ENCODE assay signal across 8 mouse cellular contexts in the genomic region with DNA sequence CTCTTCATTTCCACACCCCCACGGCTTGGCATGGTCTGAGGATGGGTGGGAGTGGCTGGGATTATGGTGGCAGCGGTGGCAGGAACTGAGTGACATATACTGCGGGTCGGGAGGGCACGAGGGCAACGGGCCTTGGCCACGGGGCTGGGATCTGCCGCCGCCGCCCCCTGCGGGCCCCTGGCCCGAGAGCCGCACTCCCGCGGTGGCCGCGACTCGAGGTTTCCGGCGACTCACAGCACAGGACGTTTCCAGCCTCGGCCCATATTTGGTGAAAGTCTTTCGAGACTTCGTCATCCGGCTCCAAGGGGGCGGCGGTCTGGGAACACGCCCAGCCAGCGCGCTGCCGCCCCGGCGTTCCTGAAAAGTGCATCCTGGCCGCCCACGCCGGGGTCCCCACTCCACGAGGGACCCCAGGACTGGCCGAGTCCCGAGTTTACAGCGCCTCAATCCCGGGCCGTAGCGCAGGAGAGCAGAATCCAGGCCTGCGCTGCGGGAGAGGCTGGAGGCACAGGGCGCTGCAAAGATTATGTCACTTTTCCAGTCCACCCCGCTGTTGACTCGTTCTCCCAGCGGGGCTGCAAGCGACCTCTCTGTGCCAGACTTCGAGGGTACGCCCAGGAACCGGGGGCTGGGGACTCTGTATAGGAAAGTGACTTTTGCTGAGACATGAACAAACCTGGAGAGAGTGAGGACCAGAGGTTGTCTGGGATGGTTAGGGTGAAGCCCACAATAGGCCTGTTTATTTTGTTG. TPM values are rescaled to one million over a fixed set of nuclear protein-coding genes. Genes with fewer than 3 reads are reported as not detected.
DNase-seq lines count a peak whose midpoint lies in the region; ATAC-seq and TF ChIP-seq lines count a peak whose summit lies in the region.

No protein-coding gene starts in this region.

- 4% methylated on average over 53 of the region's 53 CpGs for WGBS in thymus, adult 2 months
- WGBS in embryonic facial prominence, embryonic 11.5 days: under 1% methylated on average over 53 of the region's 53 CpGs
- WGBS in kidney, adult 2 months: 2% methylated on average over 53 of the region's 53 CpGs
- WGBS in liver, postnatal 0 days (ENCODE audit: insufficient replicate concordance): 2% methylated on average over 52 of the region's 53 CpGs
- under 1% methylated on average over 45 of the region's 53 CpGs for WGBS in neural tube, embryonic 15.5 days

- no peak overlapping the region for H3K27ac ChIP-seq in thymus, adult 2 months (ENCODE audit: control insufficient read depth, insufficient read depth, low read length)
- H3K27ac ChIP-seq in embryonic facial prominence, embryonic 11.5 days (replicated peaks; ENCODE audit: low read depth, low read length): peak overlapping the region; percentile 59
- peak overlapping the region; percentile 80 for H3K27ac ChIP-seq in kidney, adult 2 months (ENCODE audit: insufficient read depth, low read depth, low read length)
- H3K27ac ChIP-seq in liver, postnatal 0 days (ENCODE audit: low read depth): 0 out of 2 replicates have a peak overlapping the region, but pooled peaks have one; percentile 34
- peak overlapping the region; percentile 61 for H3K27ac ChIP-seq in neural tube, embryonic 15.5 days (replicated peaks)

- H3K36me3 ChIP-seq in thymus, adult 2 months (ENCODE audit: control insufficient read depth, insufficient read depth, low read length): no peaks in the 10 kb centered on the region
- no peaks in the 10 kb centered on the region for H3K36me3 ChIP-seq in embryonic facial prominence, embryonic 11.5 days (replicated peaks; ENCODE audit: control insufficient read depth, insufficient read depth, low read depth, low read length)
- H3K36me3 ChIP-seq in kidney, adult 2 months (ENCODE audit: control insufficient read depth, insufficient read depth, low read length): no peaks in the 10 kb centered on the region
- H3K36me3 ChIP-seq in liver, postnatal 0 days (replicated peaks; ENCODE audit: insufficient read depth, low read length): no peaks in the 10 kb centered on the region
- H3K36me3 ChIP-seq in neural tube, embryonic 15.5 days: no peaks in the 10 kb centered on the region

- TF ChIP-seq POLR2A in thymus, adult 2 months (IDR thresholded peaks at IDR 0.05; ENCODE audit: control insufficient read depth, extremely low read depth, insufficient read depth, low read length, poor library complexity): no peak
- TF ChIP-seq POLR2A in kidney, adult 2 months (IDR thresholded peaks at IDR 0.05; ENCODE audit: low read depth, low read length): no peak

- H3K9ac ChIP-seq in embryonic facial prominence, embryonic 11.5 days (replicated peaks; ENCODE audit: low read length): peak overlapping the region; percentile 74
- H3K9ac ChIP-seq in liver, postnatal 0 days (replicated peaks): peak overlapping the region; percentile 60
- peak overlapping the region; percentile 50 for H3K9ac ChIP-seq in neural tube, embryonic 15.5 days (replicated peaks)

- H3K4me3 ChIP-seq in thymus, adult 2 months (ENCODE audit: control insufficient read depth, insufficient read depth, low read length): peak overlapping the region; percentile 13; the same call in 1 of the 2 replicates
- H3K4me3 ChIP-seq in embryonic facial prominence, embryonic 11.5 days (ENCODE audit: low read depth, low read length): peak overlapping the region; percentile 43
- peak overlapping the region; percentile 55 for H3K4me3 ChIP-seq in kidney, adult 2 months (ENCODE audit: insufficient read depth, low read depth, low read length)
- H3K4me3 ChIP-seq in liver, postnatal 0 days (ENCODE audit: low read depth, low read length): peak overlapping the region; percentile 53
- H3K4me3 ChIP-seq in neural tube, embryonic 15.5 days (replicated peaks): peak overlapping the region; percentile 42

- ATAC-seq in embryonic facial prominence, embryonic 11.5 days (replicated peaks; ENCODE audit: insufficient number of reproducible peaks, low FRiP score, low TSS enrichment, low read depth): peak; percentile 31
- peak; percentile 38 for ATAC-seq in liver, postnatal 0 days
- 0 out of 2 replicates have a peak, but pooled peaks have one; percentile 1 for ATAC-seq in neural tube, embryonic 15.5 days (ENCODE audit: low FRiP score)

- no peaks in the 10 kb centered on the region for H3K9me3 ChIP-seq in embryonic facial prominence, embryonic 11.5 days (replicated peaks; ENCODE audit: control insufficient read depth, low read length)
- no peaks in the 10 kb centered on the region for H3K9me3 ChIP-seq in liver, postnatal 0 days (ENCODE audit: low read length)
- H3K9me3 ChIP-seq in neural tube, embryonic 15.5 days (replicated peaks): no peaks in the 10 kb centered on the region

- no peaks in the 10 kb centered on the region for H3K4me1 ChIP-seq in thymus, adult 2 months (replicated peaks; ENCODE audit: control insufficient read depth, insufficient read depth, low read length)
- peaks cover 2% of the 10 kb centered on the region for H3K4me1 ChIP-seq in embryonic facial prominence, embryonic 11.5 days (ENCODE audit: control insufficient read depth, insufficient read depth, low read length)
- H3K4me1 ChIP-seq in kidney, adult 2 months (ENCODE audit: control insufficient read depth, insufficient read depth, low read length): peaks cover 16% of the 10 kb centered on the region
- H3K4me1 ChIP-seq in liver, postnatal 0 days (ENCODE audit: insufficient read depth): peaks cover 8% of the 10 kb centered on the region; the same call in 1 of the 2 replicates
- peaks cover 53% of the 10 kb centered on the region for H3K4me1 ChIP-seq in neural tube, embryonic 15.5 days

- TF ChIP-seq CTCF in thymus, adult 2 months (IDR thresholded peaks at IDR 0.05; ENCODE audit: borderline replicate concordance, control insufficient read depth, extremely low read depth, insufficient read depth, low read length, poor library complexity): no peak
- no peak for TF ChIP-seq CTCF in kidney, adult 2 months (conservative IDR thresholded peaks at IDR 0.05; ENCODE audit: insufficient read depth, insufficient read length, low read depth, low read length)
- no peak for TF ChIP-seq CTCF in liver, postnatal 0 days (IDR thresholded peaks at IDR 0.05; ENCODE audit: low read depth)

- no peak for DNase-seq in thymus, adult 2 months
- no peak for DNase-seq in thymus, postnatal 36 days
- peak; percentile 90 for DNase-seq in embryonic facial prominence, embryonic 11.5 days (ENCODE audit: low spot score)
- peak; percentile 84 to 87 for DNase-seq in heart, adult 9 months (ENCODE audit: low spot score in 2 of 2)
- DNase-seq in kidney, adult 2 months: peak; percentile 86
- peak; percentile 71 for DNase-seq in liver, postnatal 0 days
- DNase-seq in yolk sac, embryonic 10.5 days (ENCODE audit: low spot score): peak; percentile 82

- H3K27me3 ChIP-seq in thymus, adult 2 months (ENCODE audit: control insufficient read depth, insufficient read depth, low read length): peaks cover 22% of the 10 kb centered on the region
- H3K27me3 ChIP-seq in embryonic facial prominence, embryonic 11.5 days (ENCODE audit: control insufficient read depth, insufficient read depth, low read length): no peaks in the 10 kb centered on the region
- no peaks in the 10 kb centered on the region for H3K27me3 ChIP-seq in kidney, adult 2 months (replicated peaks; ENCODE audit: control insufficient read depth, insufficient read depth, low read length)
- peaks cover 35% of the 10 kb centered on the region for H3K27me3 ChIP-seq in liver, postnatal 0 days (ENCODE audit: insufficient read depth, low read length)
- H3K27me3 ChIP-seq in neural tube, embryonic 15.5 days (replicated peaks): peaks cover 30% of the 10 kb centered on the region

- H3K4me2 ChIP-seq in embryonic facial prominence, embryonic 11.5 days (ENCODE audit: low read depth, low read length): peak overlapping the region; percentile 79
- H3K4me2 ChIP-seq in liver, postnatal 0 days (ENCODE audit: low read depth, low read length): peak overlapping the region; percentile 75
- H3K4me2 ChIP-seq in neural tube, embryonic 15.5 days: peak overlapping the region; percentile 86

- TF ChIP-seq EP300 in liver, postnatal 0 days (IDR thresholded peaks at IDR 0.05; ENCODE audit: low read depth): no peak

RNA-seq across cellular contexts. Expression of a gene that starts 3.6 kb away (rescaled TPM):
- polyA plus RNA-seq in thymus, adult 2 months (2012; rRNA removed): 5.8 and 8.1 TPM in 2 replicates
- polyA plus RNA-seq in embryonic facial prominence, embryonic 11.5 days (2014; fragmentation: Nextera tagmentation; extraction: Ambion mirVana): 28.9 and 29.6 TPM in 2 replicates
- polyA plus RNA-seq in kidney, adult 2 months (2012; rRNA removed): 14.2 and 16.5 TPM in 2 replicates
- 3.5 and 3.9 TPM in 2 replicates for polyA plus RNA-seq in liver, postnatal 0 days (2015; fragmentation: Nextera tagmentation; extraction: Ambion mirVana)
- polyA plus RNA-seq in neural tube, embryonic 15.5 days (2015; fragmentation: Nextera tagmentation; extraction: Ambion mirVana): 8.9 and 10.2 TPM in 2 replicates

Comparison
In these comparisons a context has a peak if more than half of its experiments do, and no peak if none do; other contexts are left out.
1. DNase-seq: peak in embryonic facial prominence, embryonic 11.5 days (single experiment), heart, adult 9 months (2 of 2), kidney, adult 2 months (single experiment), liver, postnatal 0 days (single experiment) and yolk sac, embryonic 10.5 days (single experiment); none in thymus, adult 2 months (single experiment) and thymus, postnatal 36 days (0 of 2).
2. Peak in every context shown above with its lines, with median percentiles within 50 percentile points of each other: H3K4me3 ChIP-seq, ATAC-seq, H3K4me2 ChIP-seq and H3K9ac ChIP-seq.